Mouse (Mus musculus): ENCODE measurements around the gene Rnaseh2a. TPM values are rescaled to one million over a fixed set of nuclear protein-coding genes. Genes with fewer than 3 reads are reported as not detected.

The Rnaseh2a gene
- total RNA-seq, 1 experiment: 160 TPM

DNA sequence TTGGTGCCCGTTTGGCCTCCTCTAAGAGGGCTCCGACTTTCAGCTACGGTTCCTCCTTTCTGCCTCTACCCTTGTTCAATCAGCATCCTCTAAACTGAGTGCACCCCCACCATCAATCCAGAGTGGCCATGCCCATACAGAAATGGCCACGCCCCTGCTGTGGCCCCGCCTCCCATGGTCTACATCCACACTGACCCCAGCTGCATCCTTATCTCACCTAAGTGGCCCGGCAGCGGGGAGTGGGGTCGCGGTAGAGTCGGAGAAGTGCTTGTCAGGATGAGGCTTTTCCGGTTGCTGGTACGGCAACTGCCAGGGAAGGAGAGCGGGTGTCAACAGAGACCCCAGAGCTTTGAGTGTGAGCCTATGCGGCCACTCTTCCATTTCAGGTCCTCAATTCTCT lies 34.1 kb downstream of the Rnaseh2a start:
- no peak overlapping the region for H3K9ac ChIP-seq (ENCODE audit: insufficient read depth, low read depth, low read length, poor library complexity, severe bottlenecking)
- in situ Hi-C loops (cut with MboI; ENCODE audit: low sequenced_read_pairs in 2 of 2, unreplicated experiment in 2 of 2): no loop called here
- DNase-seq (ENCODE audit: low read depth, low spot score): no peak
- no peak overlapping the region for H3K27ac ChIP-seq (ENCODE audit: insufficient read depth, low read depth, low read length, poor library complexity, severe bottlenecking)
- H3K9me3 ChIP-seq (ENCODE audit: control insufficient read depth, insufficient read depth, low read depth, low read length): no peaks in the 10 kb centered on the region
- H3K4me1 ChIP-seq (ENCODE audit: control insufficient read depth in 2 of 2, insufficient read depth in 2 of 2, low read length in 2 of 2, poor library complexity in 1 of 2): peaks cover 0 to 4% of the 10 kb centered on the region in 2 experiments; a peak in 1 of 4 replicates
- H3K36me3 ChIP-seq (ENCODE audit: control insufficient read depth, insufficient read depth, low read length, poor library complexity, severe bottlenecking): no peaks in the 10 kb centered on the region
- no peak overlapping the region for H3K4me3 ChIP-seq (ENCODE audit: insufficient read depth in 1 of 2, low read depth in 1 of 2, low read length in 2 of 2, poor library complexity in 1 of 2, severe bottlenecking in 1 of 2)
- TF ChIP-seq MAFK (IDR thresholded peaks at IDR 0.05; ENCODE audit: insufficient read depth, low read depth, low read length): no peak
- no peak for TF ChIP-seq ZC3H11A (IDR thresholded peaks at IDR 0.05; ENCODE audit: borderline replicate concordance, low read depth, low read length)
- TF ChIP-seq CHD2 (IDR thresholded peaks at IDR 0.05; ENCODE audit: low read depth, low read length): no peak
- TF ChIP-seq HCFC1 (IDR thresholded peaks at IDR 0.05; ENCODE audit: borderline replicate concordance, insufficient read depth, low read length): no peak
- no peak for TF ChIP-seq ZNF384 (IDR thresholded peaks at IDR 0.05; ENCODE audit: low read depth, low read length)

- peak; percentile 69 for DNase-seq (ENCODE audit: low read depth, low spot score)
- H3K9ac ChIP-seq (ENCODE audit: insufficient read depth, low read depth, low read length, poor library complexity, severe bottlenecking): no peak overlapping the region
- no peak overlapping the region for H3K4me3 ChIP-seq (ENCODE audit: insufficient read depth in 1 of 2, low read depth in 1 of 2, low read length in 2 of 2, poor library complexity in 1 of 2, severe bottlenecking in 1 of 2)
- no peaks in the 10 kb centered on the region for H3K9me3 ChIP-seq (ENCODE audit: control insufficient read depth, insufficient read depth, low read depth, low read length)
- in situ Hi-C loops (cut with MboI; ENCODE audit: low sequenced_read_pairs in 2 of 2, unreplicated experiment in 2 of 2): no loop called here
- no peak overlapping the region for H3K27ac ChIP-seq (ENCODE audit: insufficient read depth, low read depth, low read length, poor library complexity, severe bottlenecking)
- H3K4me1 ChIP-seq (ENCODE audit: control insufficient read depth in 2 of 2, insufficient read depth in 2 of 2, low read length in 2 of 2, poor library complexity in 1 of 2): peaks cover 0 to 4% of the 10 kb centered on the region in 2 experiments; a peak in 1 of 4 replicates
- TF ChIP-seq ZC3H11A (IDR thresholded peaks at IDR 0.05; ENCODE audit: borderline replicate concordance, low read depth, low read length) (no peak), MAFK (IDR thresholded peaks at IDR 0.05; ENCODE audit: insufficient read depth, low read depth, low read length) (no peak), HCFC1 (IDR thresholded peaks at IDR 0.05; ENCODE audit: borderline replicate concordance, insufficient read depth, low read length) (no peak), CHD2 (IDR thresholded peaks at IDR 0.05; ENCODE audit: low read depth, low read length) (no peak), ZNF384 (IDR thresholded peaks at IDR 0.05; ENCODE audit: low read depth, low read length) (no peak)
- H3K36me3 ChIP-seq (ENCODE audit: control insufficient read depth, insufficient read depth, low read length, poor library complexity, severe bottlenecking): no peaks in the 10 kb centered on the region
Observed at GRCm38 (mm10) chr8:84934860-84935259, 34.7 kb downstream of the Rnaseh2a start.

- no peaks in the 10 kb centered on the region for H3K36me3 ChIP-seq (ENCODE audit: control insufficient read depth, insufficient read depth, low read length, poor library complexity, severe bottlenecking)
Observed at GRCm38 (mm10) chr8:84933767-84934559, 35.6 kb downstream of the Rnaseh2a start.

DNA sequence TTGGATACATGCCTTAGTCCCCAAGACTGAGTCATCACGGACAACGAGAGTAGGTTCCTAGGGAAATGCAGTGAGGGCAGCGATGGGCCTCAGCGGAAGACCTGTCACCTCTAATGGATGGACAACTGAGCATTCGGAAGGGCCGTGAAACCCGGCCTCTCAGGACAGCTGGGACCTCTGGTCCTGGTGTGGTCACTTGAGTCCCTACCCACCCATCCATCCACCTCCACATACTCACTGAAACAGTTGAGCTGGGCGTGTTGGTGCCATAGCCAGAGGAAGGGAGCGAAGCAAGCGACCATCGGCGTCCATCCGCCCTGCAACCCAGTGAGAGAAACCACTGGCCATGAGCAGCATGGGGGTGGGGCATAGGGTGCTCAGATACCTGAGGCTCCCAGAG lies 39.0 kb downstream of the Rnaseh2a start:
- Histone ChIP-seq H3K36me3 (ENCODE audit: control insufficient read depth, insufficient read depth, low read length, poor library complexity, severe bottlenecking) (no peaks in the 10 kb centered on the region), H3K9me3 (ENCODE audit: control insufficient read depth, insufficient read depth, low read depth, low read length) (no peaks in the 10 kb centered on the region), H3K4me3 (ENCODE audit: insufficient read depth in 1 of 2, low read depth in 1 of 2, low read length in 2 of 2, poor library complexity in 1 of 2, severe bottlenecking in 1 of 2) (no peak overlapping the region), H3K9ac (ENCODE audit: insufficient read depth, low read depth, low read length, poor library complexity, severe bottlenecking) (no peak overlapping the region), H3K27ac (ENCODE audit: insufficient read depth, low read depth, low read length, poor library complexity, severe bottlenecking) (no peak overlapping the region), H3K4me1 (ENCODE audit: control insufficient read depth in 2 of 2, insufficient read depth in 2 of 2, low read length in 2 of 2, poor library complexity in 1 of 2) (peaks cover 0 to 2% of the 10 kb centered on the region in 2 experiments; a peak in 1 of 4 replicates)
- in situ Hi-C loops (cut with MboI; ENCODE audit: low sequenced_read_pairs in 2 of 2, unreplicated experiment in 2 of 2): no loop called here
- TF ChIP-seq MAFK (IDR thresholded peaks at IDR 0.05; ENCODE audit: insufficient read depth, low read depth, low read length) (no peak), ZNF384 (IDR thresholded peaks at IDR 0.05; ENCODE audit: low read depth, low read length) (no peak), CHD2 (IDR thresholded peaks at IDR 0.05; ENCODE audit: low read depth, low read length) (no peak)
- DNase-seq (ENCODE audit: low read depth, low spot score): no peak

More at GRCm38 (mm10) chr8:84933767-84934559, 35.6 kb downstream of the Rnaseh2a start:
- DNase-seq (ENCODE audit: low read depth, low spot score): no peak
- Histone ChIP-seq H3K9ac (ENCODE audit: insufficient read depth, low read depth, low read length, poor library complexity, severe bottlenecking) (no peak overlapping the region), H3K4me1 (ENCODE audit: control insufficient read depth in 2 of 2, insufficient read depth in 2 of 2, low read length in 2 of 2, poor library complexity in 1 of 2) (peaks cover 0 to 6% of the 10 kb centered on the region in 2 experiments; a peak in 1 of 4 replicates), H3K27ac (ENCODE audit: insufficient read depth, low read depth, low read length, poor library complexity, severe bottlenecking) (no peak overlapping the region), H3K9me3 (ENCODE audit: control insufficient read depth, insufficient read depth, low read depth, low read length) (no peaks in the 10 kb centered on the region), H3K4me3 (ENCODE audit: insufficient read depth in 1 of 2, low read depth in 1 of 2, low read length in 2 of 2, poor library complexity in 1 of 2, severe bottlenecking in 1 of 2) (no peak overlapping the region)
- in situ Hi-C loops (cut with MboI; ENCODE audit: low sequenced_read_pairs in 2 of 2, unreplicated experiment in 2 of 2): no loop called here
- TF ChIP-seq HCFC1 (IDR thresholded peaks at IDR 0.05; ENCODE audit: borderline replicate concordance, insufficient read depth, low read length) (no peak), ZC3H11A (IDR thresholded peaks at IDR 0.05; ENCODE audit: borderline replicate concordance, low read depth, low read length) (no peak), CHD2 (IDR thresholded peaks at IDR 0.05; ENCODE audit: low read depth, low read length) (no peak), MAFK (IDR thresholded peaks at IDR 0.05; ENCODE audit: insufficient read depth, low read depth, low read length) (no peak), ZNF384 (IDR thresholded peaks at IDR 0.05; ENCODE audit: low read depth, low read length) (no peak)

All from ES-E14 (cell line).